Mouse (Mus musculus) spleen, adult 2 months (tissue): Measurements from ENCODE around the gene Tuba8.

Source experiments
- CTCF ChIP-seq: fragments of 200-500 bp; IDR thresholded peaks from 2 replicates; pipeline ENCODE4 v1.5.1; 2011; ENCODE audit warnings: mild to moderate bottlenecking, inconsistent platforms; ENCODE audit not compliant: insufficient read depth, insufficient read length, insufficient replicate concordance; ENCODE audit errors: extremely low read depth
- POLR2A ChIP-seq: fragments of 200-500 bp; IDR thresholded peaks from 2 replicates; pipeline ENCODE4 v1.6.1; 2011; ENCODE audit warnings: low read depth, low read length, inconsistent platforms

GRCm38 (mm10) chr6:121223001-121223400, 12.5 kb downstream of the Tuba8 start:
- no peak for TF ChIP-seq CTCF
- TF ChIP-seq POLR2A, result no peak
